Mouse (Mus musculus) gastrocnemius, adult 8-10 months (tissue): ENCODE results near the gene Fat1. TPM values are rescaled to one million over a fixed set of nuclear protein-coding genes. Genes with fewer than 3 reads are reported as not detected.

Experiments used
- DNase-seq, 2 experiments: peaks; one replicate each; pipeline ENCODE4 v3.0.0; 2022; ENCODE audit warnings: low spot score in 2 of 2
- total RNA-seq, 4 experiments: library from RNA; stranded (reverse); gene quantifications; 2 replicates each; pipeline ENCODE4 v1.2.4; 2022

Gene Fat1
- total RNA-seq, 4 experiments from 2014 or later = 1.5 to 2.1 (median 2.0) TPM

GRCm38 (mm10) chr8:45001577-45002197 lies 66.4 kb downstream of the Fat1 start:
- peak in 1 of 2 experiments; percentile 40 for DNase-seq

GRCm38 (mm10) chr8:45002686-45003085 lies 67.4 kb downstream of the Fat1 start:
- no peak for DNase-seq

GRCm38 (mm10) chr8:45004021-45004420 lies 68.8 kb downstream of the Fat1 start:
- DNase-seq = no peak

GRCm38 (mm10) chr8:45010685-45011084 lies 75.4 kb downstream of the Fat1 start:
- no peak for DNase-seq

- no peak for DNase-seq
Observed at GRCm38 (mm10) chr8:45011774-45012173, 76.5 kb downstream of the Fat1 start.

GRCm38 (mm10) chr8:45013852-45014251 lies 78.6 kb downstream of the Fat1 start:
- no peak for DNase-seq

- DNase-seq = no peak
Observed at GRCm38 (mm10) chr8:45014498-45015067, 79.3 kb downstream of the Fat1 start.

GRCm38 (mm10) chr8:45015876-45016275 lies 80.6 kb downstream of the Fat1 start:
- no peak for DNase-seq

- no peak for DNase-seq
Observed at GRCm38 (mm10) chr8:45019241-45019640, 84.0 kb downstream of the Fat1 start.

- DNase-seq = peak in 1 of 2 experiments; percentile 20
Observed at GRCm38 (mm10) chr8:45021171-45021570, 85.9 kb downstream of the Fat1 start.

- no peak for DNase-seq
Observed at GRCm38 (mm10) chr8:45021911-45022665, 86.8 kb downstream of the Fat1 start.

- no peak for DNase-seq
Observed at GRCm38 (mm10) chr8:45028081-45028497, 92.8 kb downstream of the Fat1 start.

GRCm38 (mm10) chr8:45038350-45038749 lies 103.1 kb downstream of the Fat1 start:
- no peak for DNase-seq

GRCm38 (mm10) chr8:45044160-45044559 lies 108.9 kb downstream of the Fat1 start:
- no peak for DNase-seq

GRCm38 (mm10) chr8:45050451-45050850 lies 115.2 kb downstream of the Fat1 start:
- no peak for DNase-seq

GRCm38 (mm10) chr8:45051236-45051635 lies 116.0 kb downstream of the Fat1 start:
- DNase-seq = no peak

GRCm38 (mm10) chr8:45052205-45052604 lies 117.0 kb downstream of the Fat1 start:
- DNase-seq = no peak

- no peak for DNase-seq
Observed at GRCm38 (mm10) chr8:45052618-45053017, 117.4 kb downstream of the Fat1 start.

- no peak for DNase-seq
Observed at GRCm38 (mm10) chr8:45055500-45055899, 120.3 kb downstream of the Fat1 start.

- DNase-seq = no peak
Observed at GRCm38 (mm10) chr8:45056810-45057209, 121.6 kb downstream of the Fat1 start.

- no peak for DNase-seq
Observed at GRCm38 (mm10) chr8:45060083-45060482, 124.8 kb downstream of the Fat1 start.

- DNase-seq = no peak
Observed at GRCm38 (mm10) chr8:45062311-45062710, 127.1 kb downstream of the Fat1 start.
